In genomic region chr7:119236343-119236742, GRCm38 (mm10) we compare ENCODE assay signal across 32 mouse cellular contexts. TPM values are rescaled to one million over a fixed set of nuclear protein-coding genes. Genes with fewer than 3 reads are reported as not detected.
DNase-seq lines count a peak whose midpoint lies in the region; ATAC-seq and TF ChIP-seq lines count a peak whose summit lies in the region.
"Had no signal": no experiment of that assay in that cellular context is flagged by ENCODE, and none has a peak within 500 bp of the region (broad histone marks: within the 10 kb centered on the region; RNA-seq: fewer than 3 reads in every experiment).

No protein-coding gene starts in this region.

- 72% methylated on average over 6 of the region's 6 CpGs for WGBS in hindbrain, embryonic 14.5 days
- WGBS in hindbrain, embryonic 11.5 days = 84% methylated on average over 6 of the region's 6 CpGs
- 65% methylated on average over 6 of the region's 6 CpGs for WGBS in midbrain, postnatal 0 days
- 79% methylated on average over 6 of the region's 6 CpGs for WGBS in midbrain, embryonic 13.5 days

- ATAC-seq in hindbrain, embryonic 14.5 days (ENCODE audit: low FRiP score) = peak; percentile 64; the same call in 1 of the 2 replicates
- ATAC-seq in hindbrain, embryonic 11.5 days (ENCODE audit: low FRiP score) = no peak
- ATAC-seq in midbrain, postnatal 0 days (ENCODE audit: low FRiP score) = peak; percentile 38; the same call in 1 of the 2 replicates
- no peak for ATAC-seq in midbrain, embryonic 13.5 days
- ATAC-seq: intestine, embryonic 15.5 days; midbrain, embryonic 15.5 days; Patski had no signal

- no peak overlapping the region for H3K27ac ChIP-seq in hindbrain, embryonic 14.5 days
- no peak overlapping the region for H3K27ac ChIP-seq in hindbrain, embryonic 11.5 days (ENCODE audit: low read depth, low read length)
- H3K27ac ChIP-seq in midbrain, postnatal 0 days (ENCODE audit: low read depth, low read length) = no peak overlapping the region
- H3K27ac ChIP-seq in midbrain, embryonic 13.5 days = no peak overlapping the region
- H3K27ac ChIP-seq: embryonic facial prominence, embryonic 12.5 days; hindbrain, embryonic 15.5 days; intestine, embryonic 15.5 days; layer of hippocampus, adult 2 months; left cerebral cortex, adult 2 months; limb, embryonic 12.5 days; liver, embryonic 15.5 days; midbrain, embryonic 15.5 days; neural tube, embryonic 12.5 days; stomach, embryonic 15.5 days had no signal

- no peak overlapping the region for H3K4me3 ChIP-seq in hindbrain, embryonic 14.5 days (replicated peaks; ENCODE audit: low read length)
- H3K4me3 ChIP-seq in hindbrain, embryonic 11.5 days (ENCODE audit: low read depth, low read length) = no peak overlapping the region
- H3K4me3 ChIP-seq in midbrain, postnatal 0 days (ENCODE audit: low read depth, low read length) = no peak overlapping the region
- no peak overlapping the region for H3K4me3 ChIP-seq in midbrain, embryonic 13.5 days (replicated peaks)
- H3K4me3 ChIP-seq: embryonic facial prominence, embryonic 12.5 days; hindbrain, embryonic 15.5 days; intestine, embryonic 15.5 days; layer of hippocampus, adult 2 months; left cerebral cortex, adult 2 months; limb, embryonic 12.5 days; liver, embryonic 15.5 days; midbrain, embryonic 15.5 days; neural tube, embryonic 12.5 days; stomach, embryonic 15.5 days had no signal

- H3K27me3 ChIP-seq in hindbrain, embryonic 14.5 days (ENCODE audit: control insufficient read depth, insufficient read depth, low read length) = no peaks in the 10 kb centered on the region
- H3K27me3 ChIP-seq in hindbrain, embryonic 11.5 days (ENCODE audit: control insufficient read depth, insufficient read depth, low read length) = no peaks in the 10 kb centered on the region
- H3K27me3 ChIP-seq in midbrain, postnatal 0 days (ENCODE audit: insufficient read depth, low read length) = no peaks in the 10 kb centered on the region
- H3K27me3 ChIP-seq in midbrain, embryonic 13.5 days = no peaks in the 10 kb centered on the region
- H3K27me3 ChIP-seq: embryonic facial prominence, embryonic 12.5 days; hindbrain, embryonic 15.5 days; intestine, embryonic 15.5 days; limb, embryonic 12.5 days; liver, embryonic 15.5 days; midbrain, embryonic 15.5 days; neural tube, embryonic 12.5 days; Patski; stomach, embryonic 15.5 days had no signal

- peak; percentile 15 to 16 for DNase-seq in cerebellum, postnatal 10 days
- DNase-seq in cerebellum, postnatal 25 days = no peak
- DNase-seq in hindbrain, embryonic 14.5 days (ENCODE audit: low spot score) = no peak
- DNase-seq in hindbrain, embryonic 11.5 days (ENCODE audit: low spot score) = no peak
- DNase-seq in midbrain, postnatal 0 days (ENCODE audit: low spot score) = peak; percentile 65
- no peak for DNase-seq in right cerebral cortex, adult 2 months (ENCODE audit: low spot score in 2 of 2)
- DNase-seq: adrenal gland, postnatal 10 days; cerebellum, adult 18-20 months; cerebellum, postnatal 14 days; gastrocnemius, postnatal 10 days; kidney, adult 2 months; kidney, postnatal 36 days; lung, embryonic 14.5 days; right cerebral cortex, postnatal 25 days had no signal

- no peak overlapping the region for H3K4me2 ChIP-seq in hindbrain, embryonic 14.5 days (replicated peaks)
- H3K4me2 ChIP-seq in hindbrain, embryonic 11.5 days (replicated peaks; ENCODE audit: low read depth, low read length) = no peak overlapping the region
- H3K4me2 ChIP-seq in midbrain, postnatal 0 days (ENCODE audit: low read depth, low read length, poor library complexity, severe bottlenecking) = no peak overlapping the region
- H3K4me2 ChIP-seq in midbrain, embryonic 13.5 days (replicated peaks) = no peak overlapping the region
- H3K4me2 ChIP-seq: embryonic facial prominence, embryonic 12.5 days; hindbrain, embryonic 15.5 days; intestine, embryonic 15.5 days; limb, embryonic 12.5 days; liver, embryonic 15.5 days; lung, embryonic 14.5 days; midbrain, embryonic 15.5 days; neural tube, embryonic 12.5 days; stomach, embryonic 15.5 days had no signal

- H3K4me1 ChIP-seq in hindbrain, embryonic 14.5 days (replicated peaks; ENCODE audit: control insufficient read depth, insufficient read depth, low read length) = no peaks in the 10 kb centered on the region
- no peaks in the 10 kb centered on the region for H3K4me1 ChIP-seq in hindbrain, embryonic 11.5 days (replicated peaks; ENCODE audit: control insufficient read depth, insufficient read depth, low read length)
- H3K4me1 ChIP-seq in midbrain, postnatal 0 days (ENCODE audit: insufficient read depth, low read length) = no peaks in the 10 kb centered on the region
- no peaks in the 10 kb centered on the region for H3K4me1 ChIP-seq in midbrain, embryonic 13.5 days (replicated peaks)
- H3K4me1 ChIP-seq: embryonic facial prominence, embryonic 12.5 days; hindbrain, embryonic 15.5 days; intestine, embryonic 15.5 days; limb, embryonic 12.5 days; liver, embryonic 15.5 days; midbrain, embryonic 15.5 days; neural tube, embryonic 12.5 days; stomach, embryonic 15.5 days had no signal

- no peaks in the 10 kb centered on the region for H3K36me3 ChIP-seq in hindbrain, embryonic 14.5 days (replicated peaks; ENCODE audit: control insufficient read depth, insufficient read depth)
- no peaks in the 10 kb centered on the region for H3K36me3 ChIP-seq in hindbrain, embryonic 11.5 days (ENCODE audit: control insufficient read depth, insufficient read depth, low read length)
- H3K36me3 ChIP-seq in midbrain, postnatal 0 days (ENCODE audit: insufficient read depth, low read length) = no peaks in the 10 kb centered on the region
- no peaks in the 10 kb centered on the region for H3K36me3 ChIP-seq in midbrain, embryonic 13.5 days
- H3K36me3 ChIP-seq: embryonic facial prominence, embryonic 12.5 days; G1E; hindbrain, embryonic 15.5 days; intestine, embryonic 15.5 days; limb, embryonic 12.5 days; liver, embryonic 15.5 days; midbrain, embryonic 15.5 days; neural tube, embryonic 12.5 days; stomach, embryonic 15.5 days had no signal

- H3K9ac ChIP-seq in hindbrain, embryonic 14.5 days = no peak overlapping the region
- no peak overlapping the region for H3K9ac ChIP-seq in hindbrain, embryonic 11.5 days (ENCODE audit: low read depth, low read length)
- H3K9ac ChIP-seq in midbrain, postnatal 0 days (replicated peaks; ENCODE audit: low read length, poor library complexity, severe bottlenecking) = no peak overlapping the region
- no peak overlapping the region for H3K9ac ChIP-seq in midbrain, embryonic 13.5 days (replicated peaks)
- H3K9ac ChIP-seq: embryonic facial prominence, embryonic 12.5 days; hindbrain, embryonic 15.5 days; intestine, embryonic 15.5 days; limb, embryonic 12.5 days; liver, embryonic 15.5 days; lung, embryonic 14.5 days; midbrain, embryonic 15.5 days; neural tube, embryonic 12.5 days; stomach, embryonic 15.5 days had no signal

- no peaks in the 10 kb centered on the region for H3K9me3 ChIP-seq in hindbrain, embryonic 14.5 days (ENCODE audit: control insufficient read depth, low read length)
- no peaks in the 10 kb centered on the region for H3K9me3 ChIP-seq in hindbrain, embryonic 11.5 days (ENCODE audit: control insufficient read depth, low read length)
- no peaks in the 10 kb centered on the region for H3K9me3 ChIP-seq in midbrain, postnatal 0 days (ENCODE audit: low read length)
- H3K9me3 ChIP-seq in midbrain, embryonic 13.5 days = no peaks in the 10 kb centered on the region
- H3K9me3 ChIP-seq: embryonic facial prominence, embryonic 12.5 days; hindbrain, embryonic 15.5 days; intestine, embryonic 15.5 days; limb, embryonic 12.5 days; liver, embryonic 15.5 days; midbrain, embryonic 15.5 days; neural tube, embryonic 12.5 days; stomach, embryonic 15.5 days had no signal

- no peak for TF ChIP-seq CTCF in midbrain, postnatal 0 days (IDR thresholded peaks at IDR 0.05)

RNA-seq across cellular contexts. Expression of gene Gpr139, which starts 51.9 kb away (rescaled TPM):
- 14.7 and 17.8 TPM in 2 replicates for polyA plus RNA-seq in hindbrain, embryonic 14.5 days (2014; fragmentation: Nextera tagmentation; extraction: Ambion mirVana)
- polyA plus RNA-seq in hindbrain, embryonic 11.5 days (2014; fragmentation: Nextera tagmentation; extraction: Ambion mirVana) = 2.2 and 2.4 TPM in 2 replicates
- 16.6 and 20.0 TPM in 2 replicates for total RNA-seq in midbrain, postnatal 0 days (2014; rRNA removed)
- polyA plus RNA-seq in midbrain, postnatal 0 days (2015; fragmentation: Nextera tagmentation; extraction: Ambion mirVana) = 10.8 and 11.0 TPM in 2 replicates
- polyA plus RNA-seq in midbrain, embryonic 13.5 days (2015; fragmentation: Nextera tagmentation; extraction: Ambion mirVana) = 6.6 and 7.6 TPM in 2 replicates
- total RNA-seq: adrenal gland, postnatal 10 days; G1E; gastrocnemius, postnatal 10 days; heart, postnatal 25 days; liver, adult 2 months; megakaryocyte progenitor cell, adult 5-6 weeks had no signal
- polyA plus RNA-seq: C2C12; G1E; gonadal fat pad, adult 2 months; kidney, adult 2 months; limb, embryonic 12.5 days; liver, embryonic 15.5 days; lung, embryonic 14.5 days; Patski; stomach, embryonic 15.5 days had no signal

Comparison
In these comparisons a context has a peak if more than half of its experiments do, and no peak if none do; other contexts are left out.
1. DNase-seq: peak in cerebellum, postnatal 10 days (2 of 2) and midbrain, postnatal 0 days (single experiment); none in cerebellum, postnatal 25 days (0 of 2), hindbrain, embryonic 14.5 days (single experiment), hindbrain, embryonic 11.5 days (single experiment) and right cerebral cortex, adult 2 months (0 of 2).
2. ATAC-seq: peak in hindbrain, embryonic 14.5 days (single experiment) and midbrain, postnatal 0 days (single experiment); none in hindbrain, embryonic 11.5 days (single experiment) and midbrain, embryonic 13.5 days (single experiment).